Mouse (Mus musculus) heart, adult 8-10 months (tissue): ENCODE data around the gene Ntrk3. TPM values are rescaled to one million over a fixed set of nuclear protein-coding genes. Genes with fewer than 3 reads are reported as not detected.
A peak's percentile ranks its signal among the peaks of the same experiment; 100 is the strongest.

Experiments
- DNase-seq: peaks from one replicate; pipeline ENCODE4 v3.0.0; 2022; ENCODE audit warnings: low spot score
- total RNA-seq, 4 experiments: library from RNA; stranded (reverse); gene quantifications; 2 replicates each; pipeline ENCODE4 v1.2.4; 2022

The Ntrk3 gene
- total RNA-seq, 4 experiments from 2014 or later, result 1.1 to 1.6 (median 1.2) TPM

- no peak for DNase-seq
Measured at GRCm38 (mm10) chr7:78623686-78624085, 114.1 kb downstream of the Ntrk3 start.

- DNase-seq, result no peak
Measured at GRCm38 (mm10) chr7:78621115-78621514, 116.7 kb downstream of the Ntrk3 start.

GRCm38 (mm10) chr7:78619818-78620577, 117.8 kb downstream of the Ntrk3 start:
- DNase-seq, result no peak

DNA sequence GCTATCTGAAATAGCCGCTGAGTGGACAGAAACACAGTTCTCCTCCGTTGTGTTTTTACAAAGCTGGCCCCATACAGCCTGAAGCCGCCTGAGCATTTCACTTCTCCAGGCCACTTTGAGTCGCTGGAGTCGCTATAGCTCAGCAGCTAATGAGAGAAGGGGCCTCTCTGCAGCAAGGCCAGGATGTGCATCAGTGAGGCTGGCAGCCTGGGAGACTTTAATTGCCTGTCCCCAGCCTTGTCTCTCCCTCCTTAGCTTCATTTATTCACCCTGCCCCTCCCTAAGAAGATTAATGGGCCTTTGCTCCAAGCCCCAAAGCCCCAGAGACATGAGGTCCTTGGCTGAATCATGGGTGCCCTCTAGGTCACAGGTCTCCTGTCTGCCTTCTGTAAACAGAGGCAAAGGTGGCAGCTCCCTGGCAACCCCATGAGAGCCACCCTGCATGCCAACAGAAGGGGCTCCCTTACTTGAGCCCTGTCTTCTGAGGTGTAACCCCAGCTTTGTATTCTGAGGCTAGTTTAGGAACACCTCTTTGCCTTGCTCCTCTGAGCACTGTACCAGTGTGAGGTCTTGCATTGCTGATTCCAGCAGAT, 132.2 kb downstream of the Ntrk3 start:
- no peak for DNase-seq

DNA sequence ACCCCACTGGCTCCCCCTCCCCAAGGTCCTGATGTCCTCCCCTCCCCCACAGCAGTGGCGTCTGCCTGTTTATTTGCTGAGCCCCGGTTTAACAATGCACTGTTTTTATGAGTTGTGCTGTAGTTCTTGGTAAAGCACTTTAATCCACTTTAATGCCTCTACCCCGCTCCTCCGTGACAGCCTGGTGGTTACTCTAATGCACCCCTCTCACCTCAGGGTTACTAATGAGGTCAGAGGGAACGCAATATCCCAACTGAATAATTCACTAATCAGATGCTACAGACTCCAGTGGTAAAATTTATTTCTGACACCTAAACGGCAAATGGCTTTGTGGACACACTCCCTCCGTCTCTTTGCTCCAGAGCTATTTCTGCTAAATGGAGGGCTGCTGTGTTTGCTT, 133.9 kb downstream of the Ntrk3 start:
- no peak for DNase-seq

DNA sequence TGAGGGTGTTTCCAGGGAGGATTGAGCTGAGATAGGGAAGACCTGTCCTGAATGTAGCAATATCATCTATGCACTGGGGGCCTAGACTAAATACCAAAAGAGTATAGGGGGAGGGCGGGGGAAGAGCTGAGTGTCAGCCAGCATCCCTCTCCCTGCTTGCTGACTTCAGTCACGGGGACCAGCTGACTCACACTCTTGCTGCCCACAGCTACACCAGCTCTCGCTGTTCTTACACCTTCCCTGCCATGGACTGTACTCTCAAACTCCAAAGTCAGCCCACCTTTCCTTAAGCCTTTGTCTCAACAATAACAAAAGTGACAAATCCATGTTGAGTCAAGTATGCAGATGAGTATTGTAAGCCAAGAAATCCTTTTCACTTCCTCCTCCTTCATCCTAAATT, 136.0 kb downstream of the Ntrk3 start:
- no peak for DNase-seq

DNA sequence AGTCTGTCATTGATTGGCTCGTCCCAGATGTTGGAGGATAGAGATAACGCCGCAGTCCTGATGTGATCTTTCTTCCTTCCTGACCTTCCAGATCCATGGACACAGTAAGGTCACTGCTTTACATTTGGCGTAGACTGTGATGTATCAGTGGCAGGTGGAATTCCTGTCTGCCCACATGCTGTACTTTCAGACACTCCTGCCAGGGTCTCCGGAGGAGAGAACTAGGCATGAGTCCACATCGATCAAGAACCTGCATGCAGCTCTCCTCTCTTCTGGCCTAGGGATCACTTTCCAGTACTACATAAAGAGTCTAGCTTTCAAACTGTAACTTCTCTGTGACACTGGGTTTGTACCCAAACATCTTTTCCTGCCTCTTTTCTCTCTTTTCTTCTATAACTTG, 136.9 kb downstream of the Ntrk3 start:
- DNase-seq, result no peak

DNA sequence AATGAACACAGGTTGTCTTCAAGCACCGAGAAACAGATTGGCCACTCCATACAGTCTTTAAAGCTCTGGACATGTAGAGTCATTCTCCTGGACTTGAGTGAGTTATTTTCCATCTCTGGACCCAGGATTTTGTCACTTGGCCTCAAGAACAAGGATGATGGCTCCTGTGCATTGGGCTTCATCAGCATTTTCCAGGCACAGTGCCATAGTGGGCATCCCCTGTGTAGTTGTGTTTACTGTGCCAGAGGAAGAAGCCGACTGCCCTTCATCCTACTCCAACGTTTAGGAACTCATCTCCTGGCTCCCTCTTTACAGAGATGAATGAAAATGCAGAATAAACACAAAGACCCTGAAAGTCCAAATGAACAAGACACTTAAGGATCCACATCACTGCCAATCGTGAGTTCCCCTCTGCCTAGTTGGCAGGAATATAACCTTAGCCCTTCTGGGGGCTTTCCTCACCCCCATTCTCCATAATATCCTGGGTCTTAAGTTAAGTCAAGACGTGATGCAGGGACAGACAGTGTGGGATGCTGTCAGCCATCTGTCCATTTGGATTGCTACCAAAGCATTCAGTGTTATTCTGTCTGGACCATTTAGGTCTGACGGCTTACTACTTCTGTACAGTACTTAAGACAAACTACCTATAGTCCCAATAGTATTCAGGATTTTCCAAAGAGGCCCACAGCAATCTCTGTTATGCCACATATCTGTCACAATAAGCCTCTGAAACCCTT, 137.7 kb downstream of the Ntrk3 start:
- DNase-seq, result no peak

GRCm38 (mm10) chr7:78598147-78598546, 139.7 kb downstream of the Ntrk3 start:
- DNase-seq, result no peak

- no peak for DNase-seq
Measured at GRCm38 (mm10) chr7:78597251-78598129, 140.3 kb downstream of the Ntrk3 start.

DNA sequence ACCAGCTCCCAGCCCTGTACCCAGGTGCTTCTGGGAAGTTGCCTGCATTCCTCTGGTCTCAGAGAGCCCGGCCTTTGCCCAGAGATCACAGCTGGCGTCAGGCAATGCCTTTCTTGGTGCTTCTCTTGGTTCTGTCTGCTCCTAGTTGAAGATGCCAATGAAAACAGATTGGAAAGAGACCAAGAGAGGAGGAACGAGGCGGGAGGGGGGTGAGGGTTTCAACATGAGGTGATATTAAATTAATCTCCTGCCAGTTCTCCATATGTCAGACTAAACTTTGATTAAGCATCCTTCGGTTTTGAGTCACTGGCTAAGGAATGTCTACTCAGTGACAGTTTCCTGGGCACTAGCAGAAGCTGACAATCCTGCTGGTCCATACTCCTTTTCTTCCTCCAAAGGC, 141.3 kb downstream of the Ntrk3 start:
- DNase-seq, result no peak

GRCm38 (mm10) chr7:78595895-78596294, 141.9 kb downstream of the Ntrk3 start:
- peak; percentile 30 for DNase-seq

- no peak for DNase-seq
Measured at GRCm38 (mm10) chr7:78592948-78593347, 144.9 kb downstream of the Ntrk3 start.

DNA sequence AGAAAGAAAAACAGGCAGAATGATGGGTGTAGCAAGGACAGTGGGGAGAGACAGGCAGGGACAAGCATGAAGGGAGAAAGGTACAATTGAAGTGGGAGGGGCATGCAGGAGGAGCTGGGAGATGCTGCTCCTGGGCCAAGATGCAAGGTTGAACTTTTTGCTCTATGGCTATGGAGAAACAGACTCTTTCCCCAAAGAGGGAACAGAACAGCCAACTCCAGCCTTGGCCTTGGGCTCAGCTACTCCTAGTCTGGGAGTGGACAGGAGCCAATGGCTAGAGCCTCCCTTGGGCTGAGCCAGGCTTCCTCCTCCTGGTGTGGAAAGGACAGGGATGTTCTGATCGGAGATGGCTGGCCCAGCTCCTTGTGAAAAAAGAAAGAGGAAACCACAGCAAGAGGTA, 145.6 kb downstream of the Ntrk3 start:
- no peak for DNase-seq

DNA sequence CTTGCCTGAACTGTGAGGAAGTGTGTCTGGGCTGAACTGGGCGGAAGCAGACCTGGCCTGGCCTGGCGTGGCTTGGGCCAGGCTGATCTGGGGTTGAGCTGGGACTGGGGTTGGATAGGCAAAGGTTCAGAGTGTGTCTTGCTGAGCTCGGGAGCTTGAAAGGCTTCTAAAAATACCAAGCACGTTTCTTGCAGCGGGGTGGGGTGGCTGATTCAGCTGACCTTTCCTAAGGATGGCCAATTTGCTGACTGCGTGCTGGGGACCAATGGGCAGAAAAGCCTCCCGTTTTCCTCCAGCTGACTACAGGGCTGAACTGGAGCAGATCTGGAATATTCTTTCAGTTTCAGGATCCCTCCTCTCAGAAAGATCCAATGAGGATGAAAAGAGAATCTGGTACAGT, 148.0 kb downstream of the Ntrk3 start:
- no peak for DNase-seq

DNA sequence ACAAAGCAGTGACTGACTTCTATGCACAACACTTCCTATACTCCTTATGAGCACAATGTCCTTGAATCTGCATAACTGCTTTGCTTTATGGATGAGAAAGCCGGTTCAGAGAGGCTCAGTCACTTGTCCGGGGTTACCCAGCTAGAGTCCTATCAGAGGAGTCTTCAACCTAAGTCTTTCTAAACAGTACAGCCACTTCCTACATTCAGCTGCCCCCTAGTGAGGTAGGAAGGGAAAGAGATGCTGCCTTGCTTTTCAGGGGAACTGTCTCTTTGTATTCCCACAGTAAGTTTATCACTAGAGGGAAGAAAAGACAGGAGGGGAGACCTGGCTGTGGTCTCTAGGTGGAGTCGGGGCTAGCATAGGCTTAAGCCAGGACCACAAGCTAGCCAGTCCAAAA, 151.0 kb downstream of the Ntrk3 start:
- no peak for DNase-seq

DNA sequence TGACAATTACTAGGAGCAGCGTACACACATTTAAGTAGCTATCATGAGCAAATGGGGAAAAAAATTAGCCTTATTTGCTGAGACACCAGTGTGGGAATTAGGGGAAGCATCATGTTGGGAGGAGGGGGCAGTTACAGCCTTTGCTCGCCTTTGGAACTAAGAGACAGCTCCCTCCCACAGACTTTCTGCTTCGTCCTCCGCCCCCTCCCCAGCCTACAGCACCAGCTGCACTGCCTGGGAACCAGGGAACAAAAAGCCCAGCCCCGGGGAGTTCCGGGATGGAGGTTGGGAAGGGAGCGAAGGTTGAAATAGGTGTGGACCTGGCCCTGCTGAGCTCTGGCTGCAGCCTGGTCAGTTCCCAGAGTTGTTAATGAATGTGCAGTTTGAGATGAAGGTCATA, 151.9 kb downstream of the Ntrk3 start:
- no peak for DNase-seq

DNA sequence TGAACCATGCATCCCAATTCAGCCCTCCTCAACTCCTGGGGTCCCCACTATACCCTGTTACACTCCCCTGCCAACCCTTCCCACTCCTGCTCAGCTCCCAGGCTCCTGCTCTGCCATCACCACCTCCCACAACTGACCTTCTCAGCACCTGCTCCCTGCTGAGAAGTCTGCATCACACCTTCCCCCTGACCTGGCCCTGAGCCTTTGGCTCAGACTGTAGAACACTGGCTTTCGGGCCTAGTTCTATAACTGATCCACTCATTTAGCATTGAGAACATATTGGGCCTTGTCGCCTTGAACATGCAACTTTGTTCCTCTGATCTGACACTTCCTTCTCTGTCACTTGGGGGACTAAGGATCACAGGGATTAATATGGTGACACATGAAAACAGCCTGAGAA, 152.9 kb downstream of the Ntrk3 start:
- no peak for DNase-seq

DNA sequence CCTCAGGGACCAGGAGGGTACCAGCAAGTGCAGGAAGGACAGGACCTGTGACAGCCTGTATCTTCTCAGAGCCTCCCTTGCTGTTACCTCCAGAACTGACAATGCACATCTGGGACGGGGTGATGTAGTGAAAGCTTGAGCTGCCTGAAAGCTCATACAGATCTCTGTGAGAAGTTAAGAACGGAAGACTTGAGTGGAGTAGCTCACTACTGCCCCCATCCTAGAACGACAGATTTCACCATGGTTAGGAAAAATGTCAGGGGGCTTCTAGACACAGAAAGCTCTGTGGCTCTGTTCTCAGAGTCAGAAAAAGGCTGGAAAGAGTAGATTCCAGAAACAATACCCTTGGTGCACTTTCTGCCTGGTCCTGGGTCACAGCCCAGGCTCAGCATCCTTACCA, 153.3 kb downstream of the Ntrk3 start:
- DNase-seq, result no peak

- no peak for DNase-seq
Measured at GRCm38 (mm10) chr7:78583678-78584077, 154.1 kb downstream of the Ntrk3 start.

GRCm38 (mm10) chr7:78581341-78581740, 156.5 kb downstream of the Ntrk3 start:
- no peak for DNase-seq
